Mouse (Mus musculus): ENCODE measurements around the gene Gpr25. TPM values are rescaled to one million over a fixed set of nuclear protein-coding genes. Genes with fewer than 3 reads are reported as not detected.

Gpr25 gene
- polyA plus RNA-seq, 1 experiment from 2014 or later: not detected

- no peak overlapping the region for H3K4me2 ChIP-seq
- H3K36me3 ChIP-seq (replicated peaks): no peaks in the 10 kb centered on the region
- no peak overlapping the region for H3K27ac ChIP-seq (replicated peaks)
- H3K4me3 ChIP-seq (replicated peaks): no peak overlapping the region
- peaks cover 28% of the 10 kb centered on the region; the same call in 1 of the 2 replicates for H3K27me3 ChIP-seq
- H3K9ac ChIP-seq: no peak overlapping the region
- 69% methylated on average over 10 of the region's 10 CpGs for WGBS (ENCODE audit: insufficient replicate concordance)
- H3K4me1 ChIP-seq (replicated peaks): peaks cover 13% of the 10 kb centered on the region
- no peak for ATAC-seq (ENCODE audit: insufficient read depth)
- no peaks in the 10 kb centered on the region for H3K9me3 ChIP-seq (replicated peaks)
These were observed 36.8 kb downstream of the Gpr25 start for GRCm38 (mm10) chr1:136223758-136224342.

GRCm38 (mm10) chr1:136222386-136222785, 38.3 kb downstream of the Gpr25 start:
- no peak overlapping the region for H3K4me3 ChIP-seq (replicated peaks)
- ATAC-seq (ENCODE audit: insufficient read depth): no peak
- WGBS (ENCODE audit: insufficient replicate concordance): 66% methylated on average over 10 of the region's 10 CpGs

GRCm38 (mm10) chr1:136220037-136220871, 40.4 kb downstream of the Gpr25 start:
- Histone ChIP-seq H3K9me3 (replicated peaks) (no peaks in the 10 kb centered on the region), H3K36me3 (replicated peaks) (no peaks in the 10 kb centered on the region), H3K9ac (no peak overlapping the region), H3K4me1 (replicated peaks) (no peaks in the 10 kb centered on the region), H3K4me2 (no peak overlapping the region), H3K4me3 (replicated peaks) (no peak overlapping the region), H3K27me3 (peaks cover 24% of the 10 kb centered on the region; the same call in 1 of the 2 replicates), H3K27ac (replicated peaks) (no peak overlapping the region)
- 60% methylated on average over 10 of the region's 10 CpGs for WGBS (ENCODE audit: insufficient replicate concordance)
- ATAC-seq (ENCODE audit: insufficient read depth): no peak

More at GRCm38 (mm10) chr1:136222386-136222785, 38.3 kb downstream of the Gpr25 start:
- no peak overlapping the region for H3K27ac ChIP-seq (replicated peaks)
- H3K4me1 ChIP-seq (replicated peaks): peaks cover 2% of the 10 kb centered on the region; the same call in 1 of the 2 replicates
- H3K36me3 ChIP-seq (replicated peaks): no peaks in the 10 kb centered on the region
- H3K9me3 ChIP-seq (replicated peaks): no peaks in the 10 kb centered on the region
- H3K4me2 ChIP-seq: no peak overlapping the region
- peaks cover 28% of the 10 kb centered on the region; the same call in 1 of the 2 replicates for H3K27me3 ChIP-seq
- no peak overlapping the region for H3K9ac ChIP-seq

- Histone ChIP-seq H3K27ac (replicated peaks) (no peak overlapping the region), H3K36me3 (replicated peaks) (no peaks in the 10 kb centered on the region), H3K4me2 (no peak overlapping the region), H3K4me3 (replicated peaks) (no peak overlapping the region), H3K4me1 (replicated peaks) (no peaks in the 10 kb centered on the region), H3K27me3 (0 out of 2 replicates have a peak, but pooled peaks cover under 1% of the 10 kb centered on the region), H3K9ac (no peak overlapping the region), H3K9me3 (replicated peaks) (no peaks in the 10 kb centered on the region)
- WGBS (ENCODE audit: insufficient replicate concordance): 67% methylated on average over 15 of the region's 15 CpGs
- no peak for ATAC-seq (ENCODE audit: insufficient read depth)
These were observed 46.4 kb downstream of the Gpr25 start for GRCm38 (mm10) chr1:136214304-136214703.

- WGBS (ENCODE audit: insufficient replicate concordance): 27% methylated on average over 3 of the region's 3 CpGs
- H3K27ac ChIP-seq (replicated peaks): no peak within 1 kb of the TSS
- no peak; the same call in 1 of the 2 replicates for ATAC-seq (ENCODE audit: insufficient read depth)
- no peaks in the 10 kb centered on the region for H3K27me3 ChIP-seq
- no peaks in the 10 kb centered on the region for H3K9me3 ChIP-seq (replicated peaks)
- H3K36me3 ChIP-seq (replicated peaks): no peaks in the 10 kb centered on the region
- no peak within 1 kb of the TSS for H3K9ac ChIP-seq
- no peaks in the 10 kb centered on the region for H3K4me1 ChIP-seq (replicated peaks)
- H3K4me2 ChIP-seq: no peak within 1 kb of the TSS
- no peak within 1 kb of the TSS for H3K4me3 ChIP-seq (replicated peaks)
These were observed 47.9 kb downstream of the Gpr25 start, which contains the start of gene Mroh3 for GRCm38 (mm10) chr1:136212803-136213202. TSS of gene Mroh3 (minus strand) at chr1:136212828.

Other genes with a start within 250 kb of the Gpr25 start
- gene Ascl5, start 210.1 kb downstream of the Gpr25 start, polyA plus RNA-seq (2015; fragmentation: Nextera tagmentation; extraction: Ambion mirVana): not detected in 2 replicates
- gene Cacna1s, start 208.1 kb downstream of the Gpr25 start, polyA plus RNA-seq (2015; fragmentation: Nextera tagmentation; extraction: Ambion mirVana): 0.36 and 0.52 TPM in 2 replicates
- 1.1 and 1.5 TPM in 2 replicates for gene Kif21b, start 129.5 kb downstream of the Gpr25 start, polyA plus RNA-seq (2015; fragmentation: Nextera tagmentation; extraction: Ambion mirVana)
- not detected in 2 replicates for gene Mroh3, start 48.0 kb downstream of the Gpr25 start, polyA plus RNA-seq (2015; fragmentation: Nextera tagmentation; extraction: Ambion mirVana)
- 0.18 and 0.31 TPM in 2 replicates for gene Inava, start 26.6 kb downstream of the Gpr25 start, polyA plus RNA-seq (2015; fragmentation: Nextera tagmentation; extraction: Ambion mirVana)
- 5.9 and 6.5 TPM in 2 replicates for gene Camsap2, start 85.2 kb upstream of the Gpr25 start, polyA plus RNA-seq (2015; fragmentation: Nextera tagmentation; extraction: Ambion mirVana)
- gene Ddx59, start 154.4 kb upstream of the Gpr25 start, polyA plus RNA-seq (2015; fragmentation: Nextera tagmentation; extraction: Ambion mirVana): 4.9 and 5.5 TPM in 2 replicates
- gene Kif14, start 205.5 kb upstream of the Gpr25 start, polyA plus RNA-seq (2015; fragmentation: Nextera tagmentation; extraction: Ambion mirVana): 6.0 and 6.4 TPM in 2 replicates

Data from liver, embryonic 15.5 days (tissue).